Mouse (Mus musculus) bone marrow, adult 2 months (tissue): ENCODE results near the gene Ints3. TPM values are rescaled to one million over a fixed set of nuclear protein-coding genes. Genes with fewer than 3 reads are reported as not detected.
A peak's percentile ranks its signal among the peaks of the same experiment; 100 is the strongest.

Experiments used
- H3K27ac ChIP-seq: fragments of 200-500 bp; 2 replicates; pipeline ENCODE4 v1.5.1; 2012; ENCODE audit warnings: low read depth, mild to moderate bottlenecking, control low read depth, inconsistent platforms, low read length; ENCODE audit not compliant: control insufficient read depth, poor library complexity, insufficient read depth
- H3K4me1 ChIP-seq: fragments of 200-500 bp; 2 replicates; pipeline ENCODE4 v1.6.1; 2011; ENCODE audit warnings: low read length; ENCODE audit not compliant: control insufficient read depth, insufficient read depth
- H3K4me3 ChIP-seq: fragments of 200-500 bp; replicated peaks from 2 replicates; pipeline ENCODE3; 2011; ENCODE audit warnings: mild to moderate bottlenecking, low read depth, low read length, control low read depth; ENCODE audit not compliant: control insufficient read depth
- CTCF ChIP-seq: fragments of 200-500 bp; IDR thresholded peaks from 2 replicates; pipeline ENCODE4 v1.5.1; 2011; ENCODE audit warnings: low read length, control low read depth; ENCODE audit not compliant: control insufficient read depth, insufficient read depth
- POLR2A ChIP-seq: fragments of 200-500 bp; IDR thresholded peaks from 2 replicates; pipeline ENCODE4 v1.6.1; 2011; ENCODE audit warnings: low read depth, mild to moderate bottlenecking, control low read depth, low read length, borderline replicate concordance; ENCODE audit not compliant: control insufficient read depth
- whole genome bisulfite sequencing: fragments of 180-500 bp; shearing (Covaris S2); methylation state at CpG from one replicate; pipeline ENCODE4 v1.1.7; 2018; 5-methylcytosine and 5-hydroxymethylcytosine counted together
- polyA plus RNA-seq: library from polyadenylated mRNA; stranded (reverse); fragments of >200 nt; gene quantifications from 2 replicates; pipeline ENCODE4 v1.2.4, GENCODE M21; 2011; ENCODE audit warnings: low replicate concordance; ENCODE audit not compliant: missing spikeins, insufficient read depth, insufficient read length

The Ints3 gene
- polyA plus RNA-seq, 1 experiment: 21.2 TPM

- H3K4me3 ChIP-seq: no peak overlapping the region
- peak overlapping the region; percentile 37; the same call in 1 of the 2 replicates for H3K27ac ChIP-seq
- TF ChIP-seq POLR2A (no peak), CTCF (no peak)
- peaks cover 4% of the 10 kb centered on the region for H3K4me1 ChIP-seq
- WGBS: 8% methylated on average over 4 of the region's 4 CpGs
Measured at GRCm38 (mm10) chr3:90383690-90384089, 49.7 kb downstream of the Ints3 start.

DNA sequence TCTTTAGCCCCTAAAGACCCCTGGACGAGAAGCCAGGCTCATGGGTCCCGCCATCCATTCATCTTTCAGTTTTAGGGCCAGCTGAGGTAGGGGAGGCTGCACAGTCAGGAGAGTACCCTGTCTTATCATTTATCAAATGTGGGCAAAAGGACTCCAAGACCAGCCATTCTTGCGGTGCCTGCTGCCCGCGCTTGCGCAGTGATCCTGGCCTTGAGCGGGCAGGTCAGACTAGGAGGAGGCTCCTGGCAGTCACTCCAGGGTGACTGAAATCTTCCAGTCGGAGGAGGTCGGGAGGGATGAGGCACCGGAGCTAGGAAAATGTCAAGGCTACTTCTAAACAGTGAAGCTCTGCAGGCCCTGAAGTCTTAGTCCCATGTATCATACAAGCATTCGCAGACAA lies 51.7 kb downstream of the Ints3 start:
- H3K27ac ChIP-seq: no peak overlapping the region
- WGBS: 81% methylated on average over 11 of the region's 11 CpGs
- H3K4me1 ChIP-seq: peaks cover 2% of the 10 kb centered on the region
- TF ChIP-seq CTCF (no peak), POLR2A (no peak)
- H3K4me3 ChIP-seq: no peak overlapping the region

GRCm38 (mm10) chr3:90378496-90378895 lies 54.9 kb downstream of the Ints3 start:
- no peak for TF ChIP-seq CTCF
- no peak for TF ChIP-seq POLR2A
- no peak overlapping the region for H3K4me3 ChIP-seq
- 81% methylated on average over 5 of the region's 5 CpGs for WGBS

DNA sequence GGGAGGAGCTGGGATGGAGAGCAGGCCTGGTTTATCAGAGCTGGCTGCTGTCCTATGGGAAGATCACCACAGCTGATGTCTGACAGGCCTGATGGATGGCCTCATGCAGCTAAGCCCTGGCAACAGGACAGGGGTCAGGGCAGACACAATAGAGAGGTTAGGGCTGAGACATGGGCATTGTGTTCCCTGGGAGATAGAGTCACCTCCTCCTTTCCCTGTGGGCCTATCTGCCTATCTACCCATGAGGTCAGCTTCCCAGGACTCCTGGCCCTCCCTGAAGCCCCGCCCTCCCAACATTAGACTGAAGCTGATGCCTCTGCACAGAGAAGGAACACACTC lies 57.2 kb downstream of the Ints3 start:
- Histone ChIP-seq H3K4me1 (no peaks in the 10 kb centered on the region; the same call in 1 of the 2 replicates), H3K4me3 (no peak overlapping the region), H3K27ac (no peak overlapping the region)
- TF ChIP-seq POLR2A (no peak), CTCF (no peak)
- 67% methylated on average over 1 of the region's 1 CpGs for WGBS

More at GRCm38 (mm10) chr3:90378496-90378895, 54.9 kb downstream of the Ints3 start:
- no peaks in the 10 kb centered on the region; the same call in 1 of the 2 replicates for H3K4me1 ChIP-seq
- H3K27ac ChIP-seq: no peak overlapping the region

DNA sequence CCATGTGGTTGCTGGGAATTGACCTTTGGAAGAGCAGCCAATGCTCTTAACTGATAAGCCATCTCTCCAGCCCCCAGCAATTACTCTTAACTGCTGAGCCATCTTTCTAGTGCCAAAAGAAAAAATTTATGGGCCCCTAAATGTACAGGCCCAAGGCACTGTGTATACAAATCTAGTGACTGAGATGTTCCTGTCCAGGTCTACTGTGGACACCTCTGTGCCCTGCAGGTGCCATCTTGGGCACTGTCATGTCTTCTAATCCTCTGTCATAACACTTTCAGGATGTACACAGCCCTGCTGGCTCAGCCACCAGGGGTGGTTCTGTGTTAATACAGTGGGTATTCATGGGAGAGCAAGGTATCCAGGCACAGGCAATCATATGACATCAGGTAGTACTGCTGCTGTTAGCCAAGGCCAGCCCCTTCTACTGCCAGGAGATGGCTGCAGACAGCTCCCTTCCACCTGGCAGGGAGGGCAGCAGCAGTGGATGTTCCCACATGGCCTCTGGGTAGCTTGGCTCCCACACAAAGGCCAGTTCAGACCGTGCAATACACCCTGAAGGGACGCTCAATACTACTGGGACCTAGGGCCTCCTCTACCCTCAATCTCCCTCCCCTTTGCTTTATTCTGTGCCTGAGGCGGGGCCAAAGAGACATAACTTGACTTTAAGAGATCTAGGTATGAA lies 57.7 kb downstream of the Ints3 start:
- Histone ChIP-seq H3K4me1 (no peaks in the 10 kb centered on the region; the same call in 1 of the 2 replicates), H3K4me3 (no peak overlapping the region), H3K27ac (no peak overlapping the region)
- TF ChIP-seq CTCF: no peak
- TF ChIP-seq POLR2A: no peak
- 81% methylated on average over 3 of the region's 3 CpGs for WGBS

- TF ChIP-seq POLR2A: no peak
- no peak for TF ChIP-seq CTCF
- WGBS: 73% methylated on average over 4 of the region's 4 CpGs
- Histone ChIP-seq H3K4me1 (no peaks in the 10 kb centered on the region; the same call in 1 of the 2 replicates), H3K27ac (no peak overlapping the region), H3K4me3 (no peak overlapping the region)
Measured at GRCm38 (mm10) chr3:90374368-90374767, 59.1 kb downstream of the Ints3 start.

- H3K27ac ChIP-seq: no peak overlapping the region
- WGBS: 24% methylated on average over 4 of the region's 4 CpGs
- TF ChIP-seq POLR2A (no peak), CTCF (peak; percentile 53)
- no peak overlapping the region for H3K4me3 ChIP-seq
- H3K4me1 ChIP-seq: no peaks in the 10 kb centered on the region; the same call in 1 of the 2 replicates
Measured at GRCm38 (mm10) chr3:90373432-90374028, 59.9 kb downstream of the Ints3 start.

DNA sequence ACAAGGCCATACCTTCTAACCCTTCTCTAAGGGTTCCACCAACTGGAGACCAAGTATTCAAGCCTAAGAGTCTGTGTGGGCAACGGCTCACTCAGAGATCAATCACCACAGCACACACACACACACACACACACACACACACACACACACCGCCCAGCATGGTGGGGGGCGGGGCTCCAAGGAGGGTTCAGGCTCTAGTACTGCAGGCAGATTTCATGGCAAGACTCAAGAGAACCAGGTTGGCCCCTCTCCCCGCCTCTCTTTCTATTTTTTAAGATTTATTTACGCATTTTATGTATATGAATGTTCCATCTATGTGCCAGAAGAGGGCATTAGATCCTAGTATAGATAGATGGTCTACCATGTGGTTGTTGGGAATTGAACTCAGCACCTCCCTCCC lies 60.6 kb downstream of the Ints3 start:
- H3K4me1 ChIP-seq: no peaks in the 10 kb centered on the region; the same call in 1 of the 2 replicates
- H3K27ac ChIP-seq: no peak overlapping the region; the same call in 1 of the 2 replicates
- H3K4me3 ChIP-seq: no peak overlapping the region
- no peak for TF ChIP-seq POLR2A
- TF ChIP-seq CTCF: no peak
- 52% methylated on average over 5 of the region's 5 CpGs for WGBS

- no peaks in the 10 kb centered on the region; the same call in 1 of the 2 replicates for H3K4me1 ChIP-seq
- no peak overlapping the region for H3K4me3 ChIP-seq
- no peak for TF ChIP-seq POLR2A
- TF ChIP-seq CTCF: no peak
- 79% methylated on average over 7 of the region's 7 CpGs for WGBS
- no peak overlapping the region; the same call in 1 of the 2 replicates for H3K27ac ChIP-seq
Measured at GRCm38 (mm10) chr3:90371857-90372256, 61.6 kb downstream of the Ints3 start.
